Mouse (Mus musculus) hindbrain, embryonic 14.5 days (tissue): Measurements from ENCODE around the gene Fam169a. TPM values are rescaled to one million over a fixed set of nuclear protein-coding genes. Genes with fewer than 3 reads are reported as not detected.
"Not testable (repeated sequence)": the region's sequence is repeated elsewhere in the genome, so short reads cannot be mapped to it uniquely, and the experiment has no call there.

ENCODE experiments used
- ATAC-seq: fragments of 200-750 bp; cut with Nextera tagmentation; 2 replicates; pipeline ENCODE4 v1.8.0; 2017; ENCODE audit warnings: moderate number of reproducible peaks, mild to moderate bottlenecking, moderate TSS enrichment, moderate library complexity; ENCODE audit not compliant: low FRiP score
- DNase-seq: peaks from one replicate; pipeline ENCODE4 v3.0.0-alpha.2; 2015; ENCODE audit warnings: low spot score
- H3K27ac ChIP-seq: fragments of 300-500 bp; sonication (generic); 2 replicates; pipeline ENCODE4 v1.5.1; 2014; ENCODE audit warnings: mild to moderate bottlenecking, moderate library complexity
- H3K27me3 ChIP-seq: fragments of 300-500 bp; sonication (generic); 2 replicates; pipeline ENCODE4 v1.6.1; 2014; ENCODE audit warnings: mild to moderate bottlenecking, low read length, mixed read lengths; ENCODE audit not compliant: control insufficient read depth, insufficient read depth
- H3K36me3 ChIP-seq: fragments of 300-500 bp; sonication (generic); replicated peaks from 2 replicates; pipeline ENCODE4 v1.6.1; 2014; ENCODE audit not compliant: control insufficient read depth, insufficient read depth
- H3K4me1 ChIP-seq: fragments of 300-500 bp; sonication (generic); replicated peaks from 2 replicates; pipeline ENCODE4 v1.6.1; 2014; ENCODE audit warnings: antibody characterized with exemption, low read length, mixed read lengths; ENCODE audit not compliant: control insufficient read depth, insufficient read depth
- H3K4me2 ChIP-seq: fragments of 300-500 bp; sonication (generic); replicated peaks from 2 replicates; pipeline ENCODE4 v1.6.1; 2014; ENCODE audit warnings: mild to moderate bottlenecking, moderate library complexity
- H3K4me3 ChIP-seq: fragments of 300-500 bp; sonication (generic); replicated peaks from 2 replicates; pipeline ENCODE4 v1.5.1; 2014; ENCODE audit warnings: mild to moderate bottlenecking, low read length
- H3K9ac ChIP-seq: fragments of 300-500 bp; sonication (generic); 2 replicates; pipeline ENCODE4 v1.6.1; 2014
- H3K9me3 ChIP-seq: fragments of 300-500 bp; sonication (generic); 2 replicates; pipeline ENCODE4 v1.6.1; 2016; ENCODE audit warnings: low read length; ENCODE audit not compliant: control insufficient read depth
- WGBS: fragments of 180-500 bp; shearing (Covaris S2); extraction: QIAGEN DNeasy Blood & Tissue Kit; methylation state at CpG from one replicate; pipeline ENCODE4 v1.1.7; 2014; 5-methylcytosine and 5-hydroxymethylcytosine counted together
- polyA plus RNA-seq: library from polyadenylated mRNA; unstranded; fragments of >200 nt; fragmentation: Nextera tagmentation; extraction: Ambion mirVana; gene quantifications from 2 replicates; pipeline ENCODE4 v1.2.1, GENCODE M21; 2014

Fam169a gene
- polyA plus RNA-seq, 1 experiment from 2014 or later: 38.3 TPM

- H3K4me3 ChIP-seq: no peak overlapping the region
- no peaks in the 10 kb centered on the region for H3K27me3 ChIP-seq
- DNase-seq: no peak
- peaks cover 6% of the 10 kb centered on the region for H3K36me3 ChIP-seq
- no peak overlapping the region for H3K27ac ChIP-seq
- no peaks in the 10 kb centered on the region for H3K9me3 ChIP-seq
- H3K9ac ChIP-seq: no peak overlapping the region
- no peak overlapping the region for H3K4me2 ChIP-seq
- 68% methylated on average over 3 of the region's 3 CpGs for WGBS
- no peak for ATAC-seq
- no peaks in the 10 kb centered on the region for H3K4me1 ChIP-seq
These were observed 21.1 kb downstream of the Fam169a start for GRCm38 (mm10) chr13:97088183-97088582.

GRCm38 (mm10) chr13:97095726-97096125, 28.6 kb downstream of the Fam169a start:
- Histone ChIP-seq H3K9me3 (no peaks in the 10 kb centered on the region), H3K27ac (no peak overlapping the region), H3K36me3 (peaks cover 26% of the 10 kb centered on the region), H3K4me3 (no peak overlapping the region), H3K4me2 (no peak overlapping the region), H3K27me3 (no peaks in the 10 kb centered on the region), H3K9ac (no peak overlapping the region), H3K4me1 (no peaks in the 10 kb centered on the region)
- no peak for ATAC-seq
- 89% methylated on average over 4 of the region's 4 CpGs for WGBS
- no peak for DNase-seq

GRCm38 (mm10) chr13:97099187-97099852, 32.2 kb downstream of the Fam169a start, which contains the start of gene Gm6169:
TSS of gene Gm6169 (minus strand) at chr13:97099237.
- H3K9me3 ChIP-seq: no peaks in the 10 kb centered on the region
- peak; percentile 53; the same call in 1 of the 2 replicates for ATAC-seq
- 80% methylated on average over 22 of the region's 22 CpGs for WGBS
- no peak within 1 kb of the TSS for H3K4me3 ChIP-seq
- peaks cover 20% of the 10 kb centered on the region for H3K36me3 ChIP-seq
- no peaks in the 10 kb centered on the region for H3K27me3 ChIP-seq
- no peak within 1 kb of the TSS for H3K4me2 ChIP-seq
- no peaks in the 10 kb centered on the region for H3K4me1 ChIP-seq
- no peak within 1 kb of the TSS for H3K27ac ChIP-seq
- H3K9ac ChIP-seq: no peak within 1 kb of the TSS
- peak; percentile 76 for DNase-seq

- Histone ChIP-seq H3K27ac (no peak overlapping the region), H3K27me3 (no peaks in the 10 kb centered on the region), H3K36me3 (peaks cover 14% of the 10 kb centered on the region), H3K4me1 (no peaks in the 10 kb centered on the region), H3K4me3 (no peak overlapping the region), H3K4me2 (no peak overlapping the region), H3K9me3 (no peaks in the 10 kb centered on the region), H3K9ac (no peak overlapping the region)
- DNase-seq (no peak), ATAC-seq (no peak)
- 66% methylated on average over 7 of the region's 7 CpGs for WGBS
These were observed 37.9 kb downstream of the Fam169a start for GRCm38 (mm10) chr13:97104996-97105395.

- not testable (repeated sequence) for DNase-seq, H3K4me2 ChIP-seq, H3K9me3 ChIP-seq, H3K27me3 ChIP-seq, ATAC-seq, H3K27ac ChIP-seq, H3K4me3 ChIP-seq, H3K4me1 ChIP-seq, H3K9ac ChIP-seq
- peaks cover 31% of the 10 kb centered on the region for H3K36me3 ChIP-seq
- 97% methylated on average over 4 of the region's 4 CpGs for WGBS
These were observed 40.6 kb downstream of the Fam169a start for GRCm38 (mm10) chr13:97107721-97108120.

- WGBS: 85% methylated on average over 4 of the region's 4 CpGs
- H3K4me2 ChIP-seq: no peak overlapping the region
- H3K4me1 ChIP-seq: no peaks in the 10 kb centered on the region
- DNase-seq (no peak), ATAC-seq (no peak)
- peaks cover 37% of the 10 kb centered on the region for H3K36me3 ChIP-seq
- no peaks in the 10 kb centered on the region for H3K9me3 ChIP-seq
- no peak overlapping the region for H3K27ac ChIP-seq
- H3K27me3 ChIP-seq: no peaks in the 10 kb centered on the region
- H3K9ac ChIP-seq: no peak overlapping the region
- H3K4me3 ChIP-seq: no peak overlapping the region
These were observed 42.0 kb downstream of the Fam169a start for GRCm38 (mm10) chr13:97109046-97109445.

- 84% methylated on average over 3 of the region's 3 CpGs for WGBS
- no peak overlapping the region for H3K4me2 ChIP-seq
- H3K27ac ChIP-seq: no peak overlapping the region
- H3K9ac ChIP-seq: no peak overlapping the region
- peaks cover 79% of the 10 kb centered on the region for H3K36me3 ChIP-seq
- DNase-seq (no peak), ATAC-seq (no peak)
- H3K4me1 ChIP-seq: no peaks in the 10 kb centered on the region
- no peak overlapping the region for H3K4me3 ChIP-seq
- no peaks in the 10 kb centered on the region for H3K27me3 ChIP-seq
- no peaks in the 10 kb centered on the region for H3K9me3 ChIP-seq
These were observed 54.3 kb downstream of the Fam169a start for GRCm38 (mm10) chr13:97121341-97121740.

- H3K27me3 ChIP-seq, H3K27ac ChIP-seq, H3K4me3 ChIP-seq, H3K4me1 ChIP-seq, DNase-seq, ATAC-seq, H3K4me2 ChIP-seq, H3K9ac ChIP-seq, H3K9me3 ChIP-seq: not testable (repeated sequence)
- WGBS: 89% methylated on average over 2 of the region's 4 CpGs
- H3K36me3 ChIP-seq: peaks cover 60% of the 10 kb centered on the region
These were observed 62.6 kb downstream of the Fam169a start for GRCm38 (mm10) chr13:97129654-97130053.

- not testable (repeated sequence) for H3K27me3 ChIP-seq, H3K4me3 ChIP-seq, H3K4me2 ChIP-seq, DNase-seq, H3K4me1 ChIP-seq, ATAC-seq, H3K9ac ChIP-seq, H3K9me3 ChIP-seq, H3K27ac ChIP-seq
- WGBS: no CpG with 5 or more reads among the region's 2 CpGs
- peaks cover 60% of the 10 kb centered on the region for H3K36me3 ChIP-seq
These were observed 63.3 kb downstream of the Fam169a start for GRCm38 (mm10) chr13:97130413-97130812.
